In the genomic region with DNA sequence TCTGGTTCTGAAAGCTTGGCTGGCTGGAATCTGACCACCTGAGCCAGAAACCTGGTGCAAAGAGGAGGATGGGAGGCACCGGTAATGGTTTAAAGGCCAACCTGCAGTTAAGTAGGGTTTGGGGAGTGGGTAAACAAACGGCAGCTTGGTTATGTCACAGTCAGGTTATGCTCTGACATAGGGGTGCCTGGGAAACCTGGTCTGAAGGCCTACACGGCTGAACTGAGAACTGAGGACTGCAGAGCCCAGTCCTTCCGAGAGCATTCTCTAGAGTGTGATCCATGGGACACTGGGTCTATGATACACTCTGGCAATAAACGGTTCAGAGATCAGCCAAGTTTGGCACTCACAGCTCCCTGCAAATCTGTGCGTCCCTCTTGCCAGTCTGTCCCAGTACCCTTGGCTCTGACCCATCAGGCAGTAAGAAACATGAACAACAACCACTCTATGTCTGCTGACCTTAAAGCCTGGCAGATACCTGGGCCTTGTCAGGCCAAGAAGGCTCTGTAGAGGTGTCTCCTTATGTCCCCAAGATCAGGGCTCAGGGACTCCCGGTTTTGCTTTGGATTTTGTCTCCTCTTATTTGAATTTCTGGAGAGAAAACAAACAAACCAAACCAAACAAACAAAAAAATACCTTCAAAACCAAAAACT, we compare ENCODE assay signal across 8 mouse cellular contexts.
DNase-seq lines count a peak whose midpoint lies in the region; ATAC-seq and TF ChIP-seq lines count a peak whose summit lies in the region.

No protein-coding gene starts in this region.

- peak overlapping the region; percentile 44 for H3K4me3 ChIP-seq in kidney, postnatal 0 days (replicated peaks; ENCODE audit: low read depth, low read length)
- H3K4me3 ChIP-seq in forebrain, embryonic 12.5 days (replicated peaks) = no peak overlapping the region
- H3K4me3 ChIP-seq in intestine, embryonic 15.5 days (replicated peaks) = peak overlapping the region; percentile 51
- peak overlapping the region; percentile 20 for H3K4me3 ChIP-seq in myocyte

- no peak overlapping the region for H3ac ChIP-seq in myocyte (ENCODE audit: control insufficient read depth, insufficient read length)

- no peak overlapping the region for H3K27ac ChIP-seq in kidney, postnatal 0 days
- peak overlapping the region; percentile 21 for H3K27ac ChIP-seq in forebrain, embryonic 12.5 days
- H3K27ac ChIP-seq in intestine, embryonic 15.5 days = no peak overlapping the region

- H3K9me3 ChIP-seq in kidney, postnatal 0 days (replicated peaks; ENCODE audit: low read length) = no peaks in the 10 kb centered on the region
- H3K9me3 ChIP-seq in forebrain, embryonic 12.5 days = no peaks in the 10 kb centered on the region
- no peaks in the 10 kb centered on the region for H3K9me3 ChIP-seq in intestine, embryonic 15.5 days

- no peak overlapping the region for H3K9ac ChIP-seq in kidney, postnatal 0 days (ENCODE audit: low read depth, low read length)
- no peak overlapping the region for H3K9ac ChIP-seq in forebrain, embryonic 12.5 days
- no peak overlapping the region for H3K9ac ChIP-seq in intestine, embryonic 15.5 days

- intact Hi-C loops in gastrocnemius, postnatal 14 days (cut with DNase I; ENCODE audit: low total_unique reads) = no loop called here

- H3K4me1 ChIP-seq in kidney, postnatal 0 days (replicated peaks; ENCODE audit: insufficient read depth, low read length) = peaks cover 7% of the 10 kb centered on the region; the same call in 1 of the 2 replicates
- H3K4me1 ChIP-seq in forebrain, embryonic 12.5 days = peaks cover 24% of the 10 kb centered on the region
- no peaks in the 10 kb centered on the region for H3K4me1 ChIP-seq in intestine, embryonic 15.5 days (replicated peaks)

- 26% methylated on average over 7 of the region's 7 CpGs for WGBS in kidney, postnatal 0 days
- WGBS in forebrain, embryonic 12.5 days = 66% methylated on average over 7 of the region's 7 CpGs
- WGBS in intestine, embryonic 15.5 days = 42% methylated on average over 7 of the region's 7 CpGs

- no peaks in the 10 kb centered on the region for H3K36me3 ChIP-seq in kidney, postnatal 0 days (ENCODE audit: insufficient read depth, low read length)
- H3K36me3 ChIP-seq in forebrain, embryonic 12.5 days (replicated peaks) = no peaks in the 10 kb centered on the region
- no peaks in the 10 kb centered on the region for H3K36me3 ChIP-seq in intestine, embryonic 15.5 days
- no peaks in the 10 kb centered on the region for H3K36me3 ChIP-seq in myocyte (ENCODE audit: control insufficient read depth, insufficient read depth)

- H3K4me2 ChIP-seq in kidney, postnatal 0 days (ENCODE audit: low read length) = peak overlapping the region; percentile 80
- H3K4me2 ChIP-seq in forebrain, embryonic 12.5 days = peak overlapping the region; percentile 68
- H3K4me2 ChIP-seq in intestine, embryonic 15.5 days (replicated peaks) = peak overlapping the region; percentile 82
- peak overlapping the region; percentile 54 for H3K4me2 ChIP-seq in myocyte (ENCODE audit: low read depth)

- 0 out of 2 replicates have a peak, but pooled peaks have one; percentile 33 for ATAC-seq in kidney, postnatal 0 days (replicated peaks; ENCODE audit: low FRiP score, low read depth)
- peak; percentile 15; the same call in 1 of the 2 replicates for ATAC-seq in forebrain, embryonic 12.5 days (ENCODE audit: low FRiP score)
- peak; percentile 44 for ATAC-seq in intestine, embryonic 15.5 days

- H3K79me2 ChIP-seq in myocyte (ENCODE audit: control insufficient read depth, insufficient read depth) = no peaks in the 10 kb centered on the region

- no peak for TF ChIP-seq POLR2A in myocyte (IDR thresholded peaks at IDR 0.05; ENCODE audit: insufficient read length, low read depth)

- no peaks in the 10 kb centered on the region; the same call in 1 of the 2 replicates for H3K27me3 ChIP-seq in kidney, postnatal 0 days (ENCODE audit: insufficient read depth, low read length)
- no peaks in the 10 kb centered on the region for H3K27me3 ChIP-seq in forebrain, embryonic 12.5 days
- no peaks in the 10 kb centered on the region for H3K27me3 ChIP-seq in intestine, embryonic 15.5 days (replicated peaks)
- no peaks in the 10 kb centered on the region for H3K27me3 ChIP-seq in myocyte (ENCODE audit: control insufficient read depth, insufficient read depth, insufficient read length)

- peak; percentile 29 for DNase-seq in kidney, postnatal 0 days (ENCODE audit: low spot score)
- no peak for DNase-seq in kidney, postnatal 25 days
- no peak for DNase-seq in gastrocnemius, postnatal 14 days
- no peak for DNase-seq in urinary bladder, postnatal 10 days (ENCODE audit: low spot score)
- DNase-seq in right cerebral cortex, postnatal 14 days = no peak

- TF ChIP-seq CTCF in kidney, postnatal 0 days (IDR thresholded peaks at IDR 0.05; ENCODE audit: low read depth) = no peak

TF ChIP-seq in myocyte, 11 proteins besides CTCF, POLR2A, EP300 and RAD21:
- TF ChIP-seq CEBPB (IDR thresholded peaks at IDR 0.05; ENCODE audit: insufficient read depth, poor library complexity, severe bottlenecking) (no peak), MYOD1 (IDR thresholded peaks at IDR 0.05; ENCODE audit: control insufficient read depth in 1 of 3, insufficient read length in 2 of 3, low read depth in 2 of 3) (no peak), REST (IDR thresholded peaks at IDR 0.05; ENCODE audit: insufficient read depth, insufficient read length) (no peak), SRF (IDR thresholded peaks at IDR 0.05; ENCODE audit: control insufficient read depth, insufficient read length, low read depth) (no peak)
TF ChIP-seq in myocyte: peak in this region for 0.
